Mouse (Mus musculus): ENCODE results near the gene Nup133.

Nup133 gene

GRCm38 (mm10) chr8:123891271-123891670, 57.8 kb downstream of the Nup133 start:
- in situ Hi-C loops (cut with MboI; ENCODE audit: unreplicated experiment in 2 of 2): no loop called here

- in situ Hi-C loops (cut with MboI; ENCODE audit: unreplicated experiment in 2 of 2): no loop called here
These were observed 59.3 kb downstream of the Nup133 start for GRCm38 (mm10) chr8:123889797-123890196.

- in situ Hi-C loops (cut with MboI; ENCODE audit: unreplicated experiment in 2 of 2): no loop called here
These were observed 61.1 kb downstream of the Nup133 start for GRCm38 (mm10) chr8:123887956-123888355.

- in situ Hi-C loops (cut with MboI; ENCODE audit: unreplicated experiment in 2 of 2): no loop called here
These were observed 61.9 kb downstream of the Nup133 start for GRCm38 (mm10) chr8:123887163-123887562.

GRCm38 (mm10) chr8:123884721-123885565, 64.1 kb downstream of the Nup133 start:
- in situ Hi-C loops (cut with MboI; ENCODE audit: unreplicated experiment in 2 of 2): no loop called here

GRCm38 (mm10) chr8:123883094-123883493, 66.0 kb downstream of the Nup133 start:
- in situ Hi-C loops (cut with MboI; ENCODE audit: unreplicated experiment in 2 of 2): no loop called here

GRCm38 (mm10) chr8:123882412-123882811, 66.7 kb downstream of the Nup133 start:
- in situ Hi-C loops (cut with MboI; ENCODE audit: unreplicated experiment in 2 of 2): no loop called here

GRCm38 (mm10) chr8:123880821-123881350, 68.2 kb downstream of the Nup133 start:
- in situ Hi-C loops (cut with MboI; ENCODE audit: unreplicated experiment in 2 of 2): no loop called here

GRCm38 (mm10) chr8:123880271-123880670, 68.8 kb downstream of the Nup133 start:
- in situ Hi-C loops (cut with MboI; ENCODE audit: unreplicated experiment in 2 of 2): no loop called here

GRCm38 (mm10) chr8:123877865-123878264, 71.2 kb downstream of the Nup133 start:
- in situ Hi-C loops (cut with MboI; ENCODE audit: unreplicated experiment in 2 of 2): no loop called here

GRCm38 (mm10) chr8:123874324-123874723, 74.7 kb downstream of the Nup133 start:
- in situ Hi-C loops (cut with MboI; ENCODE audit: unreplicated experiment in 2 of 2): no loop called here

GRCm38 (mm10) chr8:123873364-123873763, 75.7 kb downstream of the Nup133 start:
- in situ Hi-C loops (cut with MboI; ENCODE audit: unreplicated experiment in 2 of 2): no loop called here

- in situ Hi-C loops (cut with MboI; ENCODE audit: unreplicated experiment in 2 of 2): no loop called here
These were observed 77.0 kb downstream of the Nup133 start for GRCm38 (mm10) chr8:123872048-123872447.

GRCm38 (mm10) chr8:123866971-123867370, 82.1 kb downstream of the Nup133 start:
- in situ Hi-C loops (cut with MboI; ENCODE audit: unreplicated experiment in 2 of 2): no loop called here

- in situ Hi-C loops (cut with MboI; ENCODE audit: unreplicated experiment in 2 of 2): no loop called here
These were observed 83.3 kb downstream of the Nup133 start for GRCm38 (mm10) chr8:123865786-123866185.

GRCm38 (mm10) chr8:123860386-123860785, 88.7 kb downstream of the Nup133 start:
- in situ Hi-C loops (cut with MboI; ENCODE audit: unreplicated experiment in 2 of 2): no loop called here

GRCm38 (mm10) chr8:123859648-123860259, 89.3 kb downstream of the Nup133 start, which contains the start of gene Ccsap:
TSS of gene Ccsap (minus strand) at chr8:123860209.
- in situ Hi-C loops (cut with MboI; ENCODE audit: unreplicated experiment in 2 of 2): no loop called here

- in situ Hi-C loops (cut with MboI; ENCODE audit: unreplicated experiment in 2 of 2): no loop called here
These were observed 90.0 kb downstream of the Nup133 start for GRCm38 (mm10) chr8:123858941-123859647.

GRCm38 (mm10) chr8:123858574-123858940, 90.5 kb downstream of the Nup133 start:
- in situ Hi-C loops (cut with MboI; ENCODE audit: unreplicated experiment in 2 of 2): no loop called here

GRCm38 (mm10) chr8:123857361-123857760, 91.7 kb downstream of the Nup133 start:
- in situ Hi-C loops (cut with MboI; ENCODE audit: unreplicated experiment in 2 of 2): no loop called here

Measured in v-Abl transformed pro-B cells (cell line).